Mouse (Mus musculus) effector memory CD4-positive, alpha-beta T cell, adult 7 months (primary cell): ENCODE results near the gene Ube2l6. TPM values are rescaled to one million over a fixed set of nuclear protein-coding genes. Genes with fewer than 3 reads are reported as not detected.

Source experiments
- polyA plus RNA-seq: library from polyadenylated mRNA; unstranded; fragments of 100-300 nt; shearing (Covaris generic); gene quantifications from one replicate; pipeline ENCODE4 v1.2.1, GENCODE M21; 2017

The Ube2l6 gene
- polyA plus RNA-seq, result 6.1 TPM

GRCm38 (mm10) chr2:84798493-84798921 is at the start of gene Ube2l6:
Gene Ube2l6 (plus strand): TSS chr2:84798828.

GRCm38 (mm10) chr2:84775241-84775640 is 23.4 kb upstream of the Ube2l6 start, which contains the start of gene Serping1:
Gene Serping1 (minus strand): TSS chr2:84775444.

DNA sequence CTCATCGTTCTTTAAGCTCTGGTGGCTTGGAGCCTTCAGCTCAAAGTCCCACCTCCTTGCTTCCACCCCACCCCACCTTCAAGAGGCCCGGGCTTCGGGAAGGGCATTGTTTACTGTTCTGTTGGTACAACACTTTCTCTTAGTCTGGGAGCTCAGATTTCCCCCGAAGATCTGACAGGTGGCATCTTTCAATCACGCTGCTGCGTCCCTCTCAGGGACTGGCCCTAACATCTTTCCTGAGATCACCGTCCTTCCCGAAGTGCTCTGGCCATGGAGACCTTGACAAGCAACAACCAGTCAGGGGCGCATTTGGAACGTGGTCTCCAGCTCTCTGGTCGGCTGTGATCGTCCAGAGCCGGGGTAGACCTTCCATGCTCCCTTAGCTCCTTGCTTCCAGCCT is 23.9 kb downstream of the Ube2l6 start, which contains the start of gene Smtnl1:
Gene Smtnl1 (minus strand): TSS at position 101 of the 400 bp plus-strand sequence.

DNA sequence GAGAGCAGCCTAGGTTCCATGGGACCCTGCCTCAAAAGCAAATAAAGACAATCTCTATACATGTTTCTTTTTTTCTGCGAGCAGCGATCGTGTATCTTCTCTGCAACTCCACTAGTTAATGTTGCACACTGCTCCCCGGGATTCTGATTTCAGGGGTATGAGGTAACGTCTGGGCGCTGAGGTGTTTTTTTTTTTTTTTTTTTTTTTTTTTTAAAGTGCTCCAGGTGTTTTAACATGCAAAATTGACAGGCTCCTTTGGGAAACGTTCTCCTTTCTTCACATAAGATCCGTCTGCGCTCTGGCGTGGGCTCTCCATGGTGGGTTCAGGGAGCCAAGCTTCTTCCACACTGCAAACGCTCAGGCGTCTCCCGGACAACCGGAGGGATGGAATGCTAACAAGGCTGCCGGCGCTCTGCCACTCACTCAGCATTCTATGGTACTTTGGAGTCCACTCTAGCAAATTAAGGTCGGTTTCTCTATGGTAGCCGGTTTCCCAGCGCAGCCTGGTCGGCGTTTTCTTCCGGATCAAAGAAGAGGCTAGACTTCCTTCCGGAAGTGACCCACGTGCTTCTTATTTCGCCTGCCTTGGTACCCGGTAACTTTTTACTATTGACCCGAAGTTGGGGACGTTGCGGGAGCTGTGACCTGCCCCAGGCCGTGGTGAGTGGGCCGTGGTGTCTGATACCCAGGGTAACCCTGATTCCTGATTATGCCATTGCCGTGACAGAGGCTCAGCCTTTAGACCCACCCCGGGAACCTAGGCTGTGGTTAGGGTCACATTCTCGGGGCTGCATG is 28.1 kb downstream of the Ube2l6 start, which contains the start of gene Timm10:
Gene Timm10 (plus strand): TSS at position 510 of the 795 bp plus-strand sequence.

DNA sequence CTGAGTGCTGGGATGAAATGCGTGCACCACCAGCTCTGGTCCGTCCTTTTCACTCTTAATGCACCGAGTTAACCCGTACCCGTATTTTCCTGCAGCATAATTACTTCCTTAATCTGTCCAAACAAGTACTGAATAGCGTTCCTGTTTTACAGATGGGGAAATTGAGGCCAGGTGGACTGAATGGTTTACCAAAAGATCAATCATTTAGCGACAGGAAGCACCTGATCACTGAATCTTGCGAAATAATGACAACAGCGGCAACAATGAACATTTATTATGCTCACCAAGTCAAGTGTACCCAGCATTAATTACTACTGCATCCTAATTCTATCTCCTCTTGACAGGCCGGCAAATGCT is 39.9 kb downstream of the Ube2l6 start, which contains the start of gene Slc43a1:
Gene Slc43a1 (plus strand): TSS at position 258 of the 357 bp plus-strand sequence.

Other genes starting within 250 kb of the Ube2l6 start
- gene Ctnnd1, start 148.1 kb upstream of the Ube2l6 start, polyA plus RNA-seq, result not detected
- not detected for gene Btbd18, start 139.7 kb upstream of the Ube2l6 start, polyA plus RNA-seq
- gene Selenoh, start 128.1 kb upstream of the Ube2l6 start, polyA plus RNA-seq, result 49.2 TPM
- gene Gm28635, start 120.8 kb upstream of the Ube2l6 start, polyA plus RNA-seq, result not detected
- gene Med19, start 120.4 kb upstream of the Ube2l6 start, polyA plus RNA-seq, result 14.0 TPM
- 54.1 TPM for gene Tmx2, start 119.7 kb upstream of the Ube2l6 start, polyA plus RNA-seq
- gene Zdhhc5, start 83.6 kb upstream of the Ube2l6 start, polyA plus RNA-seq, result 54.3 TPM
- gene Clp1, start 71.5 kb upstream of the Ube2l6 start, polyA plus RNA-seq, result 93.8 TPM
- 0.99 TPM for gene Ypel4, start 64.8 kb upstream of the Ube2l6 start, polyA plus RNA-seq
- gene Gm19426, start 55.2 kb upstream of the Ube2l6 start, polyA plus RNA-seq, result not detected
- 0.45 TPM for gene Serping1, start 23.4 kb upstream of the Ube2l6 start, polyA plus RNA-seq
- not detected for gene Smtnl1, start 23.8 kb downstream of the Ube2l6 start, polyA plus RNA-seq
- gene Timm10, start 28.2 kb downstream of the Ube2l6 start, polyA plus RNA-seq, result 14.3 TPM
- 19.3 TPM for gene Slc43a1, start 40.0 kb downstream of the Ube2l6 start, polyA plus RNA-seq
- gene Rtn4rl2, start 87.9 kb downstream of the Ube2l6 start, polyA plus RNA-seq, result not detected
- gene Slc43a3, start 137.8 kb downstream of the Ube2l6 start, polyA plus RNA-seq, result 2.1 TPM
- not detected for gene Prg2, start 181.6 kb downstream of the Ube2l6 start, polyA plus RNA-seq
- not detected for gene Prg3, start 189.4 kb downstream of the Ube2l6 start, polyA plus RNA-seq
- 174 TPM for gene Ssrp1, start 238.4 kb downstream of the Ube2l6 start, polyA plus RNA-seq
- gene P2rx3, start 238.6 kb downstream of the Ube2l6 start, polyA plus RNA-seq, result 0.84 TPM
- 9.9 TPM for gene Tnks1bp1, start 249.2 kb downstream of the Ube2l6 start, polyA plus RNA-seq